Mouse (Mus musculus) forebrain, embryonic 12.5 days (tissue): ENCODE data around the gene Tacc2. TPM values are rescaled to one million over a fixed set of nuclear protein-coding genes. Genes with fewer than 3 reads are reported as not detected.

Experiments used
- ATAC-seq: fragments of 200-750 bp; cut with Nextera tagmentation; 2 replicates; pipeline ENCODE4 v1.8.0; 2017; ENCODE audit warnings: moderate TSS enrichment; ENCODE audit not compliant: low FRiP score
- H3K27ac ChIP-seq: fragments of 300-500 bp; sonication (generic); 2 replicates; pipeline ENCODE4 v1.5.1; 2016; ENCODE audit warnings: mild to moderate bottlenecking
- H3K27me3 ChIP-seq: fragments of 300-500 bp; sonication (generic); 2 replicates; pipeline ENCODE4 v1.6.1; 2016; ENCODE audit warnings: mild to moderate bottlenecking
- H3K36me3 ChIP-seq: fragments of 300-500 bp; sonication (generic); replicated peaks from 2 replicates; pipeline ENCODE4 v1.6.1; 2016; ENCODE audit warnings: mild to moderate bottlenecking
- H3K4me1 ChIP-seq: fragments of 300-500 bp; sonication (generic); 2 replicates; pipeline ENCODE4 v1.6.1; 2016
- H3K4me2 ChIP-seq: fragments of 300-500 bp; sonication (generic); 2 replicates; pipeline ENCODE4 v1.6.1; 2016; ENCODE audit warnings: mild to moderate bottlenecking, moderate library complexity
- H3K4me3 ChIP-seq: fragments of 300-500 bp; sonication (generic); replicated peaks from 2 replicates; pipeline ENCODE4 v1.5.1; 2016; ENCODE audit warnings: mild to moderate bottlenecking
- H3K9ac ChIP-seq: fragments of 300-500 bp; sonication (generic); 2 replicates; pipeline ENCODE4 v1.6.1; 2016; ENCODE audit warnings: mild to moderate bottlenecking
- H3K9me3 ChIP-seq: fragments of 300-500 bp; sonication (generic); 2 replicates; pipeline ENCODE4 v1.6.1; 2016
- whole genome bisulfite sequencing: fragments of 180-500 bp; shearing (Covaris S2); methylation state at CpG from one replicate; pipeline ENCODE4 v1.1.7; 2016; 5-methylcytosine and 5-hydroxymethylcytosine counted together
- polyA plus RNA-seq: library from polyadenylated mRNA; unstranded; fragments of >200 nt; fragmentation: Nextera tagmentation; extraction: Ambion mirVana; gene quantifications from 2 replicates; pipeline ENCODE4 v1.2.1, GENCODE M21; 2016

Tacc2 gene
- polyA plus RNA-seq, 1 experiment from 2014 or later: 54.8 TPM

- Histone ChIP-seq H3K4me2 (no peak overlapping the region), H3K27ac (no peak overlapping the region), H3K4me1 (peaks cover 62% of the 10 kb centered on the region), H3K4me3 (no peak overlapping the region), H3K9ac (no peak overlapping the region), H3K9me3 (no peaks in the 10 kb centered on the region), H3K27me3 (no peaks in the 10 kb centered on the region), H3K36me3 (peaks cover 12% of the 10 kb centered on the region)
- no peak for ATAC-seq
These were observed 121.2 kb downstream of the Tacc2 start for GRCm38 (mm10) chr7:130698480-130698879.

GRCm38 (mm10) chr7:130701336-130701735 lies 124.1 kb downstream of the Tacc2 start:
- H3K9ac ChIP-seq: no peak overlapping the region
- H3K36me3 ChIP-seq: peaks cover 12% of the 10 kb centered on the region
- no peak overlapping the region for H3K4me3 ChIP-seq
- H3K4me1 ChIP-seq: peaks cover 44% of the 10 kb centered on the region
- no peaks in the 10 kb centered on the region for H3K9me3 ChIP-seq
- no peak overlapping the region for H3K27ac ChIP-seq
- H3K4me2 ChIP-seq: no peak overlapping the region
- WGBS: 91% methylated on average over 1 of the region's 1 CpGs
- no peaks in the 10 kb centered on the region for H3K27me3 ChIP-seq
- ATAC-seq: no peak

GRCm38 (mm10) chr7:130705230-130705629 lies 128.0 kb downstream of the Tacc2 start:
- Histone ChIP-seq H3K9ac (no peak overlapping the region), H3K36me3 (peaks cover 10% of the 10 kb centered on the region), H3K4me3 (no peak overlapping the region), H3K4me1 (peaks cover 44% of the 10 kb centered on the region), H3K4me2 (no peak overlapping the region), H3K27me3 (no peaks in the 10 kb centered on the region), H3K27ac (no peak overlapping the region), H3K9me3 (no peaks in the 10 kb centered on the region)
- WGBS: 86% methylated on average over 2 of the region's 2 CpGs
- ATAC-seq: no peak

- 67% methylated on average over 9 of the region's 9 CpGs for WGBS
- H3K9ac ChIP-seq: no peak overlapping the region
- H3K4me3 ChIP-seq: no peak overlapping the region
- no peak overlapping the region for H3K27ac ChIP-seq
- H3K27me3 ChIP-seq: no peaks in the 10 kb centered on the region
- no peaks in the 10 kb centered on the region for H3K9me3 ChIP-seq
- H3K36me3 ChIP-seq: no peaks in the 10 kb centered on the region
- H3K4me2 ChIP-seq: no peak overlapping the region
- ATAC-seq: no peak
- peaks cover 48% of the 10 kb centered on the region for H3K4me1 ChIP-seq
These were observed 131.7 kb downstream of the Tacc2 start for GRCm38 (mm10) chr7:130708940-130709339.

- H3K4me1 ChIP-seq: peaks cover 42% of the 10 kb centered on the region
- no peaks in the 10 kb centered on the region for H3K9me3 ChIP-seq
- no peak overlapping the region for H3K4me3 ChIP-seq
- H3K27ac ChIP-seq: no peak overlapping the region
- H3K4me2 ChIP-seq: no peak overlapping the region
- WGBS: 66% methylated on average over 9 of the region's 9 CpGs
- H3K36me3 ChIP-seq: no peaks in the 10 kb centered on the region
- no peak for ATAC-seq
- H3K27me3 ChIP-seq: no peaks in the 10 kb centered on the region
- H3K9ac ChIP-seq: no peak overlapping the region
These were observed 132.4 kb downstream of the Tacc2 start for GRCm38 (mm10) chr7:130709372-130710274.

GRCm38 (mm10) chr7:130711851-130712250 lies 134.6 kb downstream of the Tacc2 start:
- ATAC-seq: no peak
- Histone ChIP-seq H3K27me3 (no peaks in the 10 kb centered on the region), H3K4me1 (peaks cover 39% of the 10 kb centered on the region), H3K36me3 (peaks cover 9% of the 10 kb centered on the region), H3K9me3 (no peaks in the 10 kb centered on the region), H3K4me2 (no peak overlapping the region), H3K27ac (no peak overlapping the region), H3K4me3 (no peak overlapping the region), H3K9ac (no peak overlapping the region)
- 91% methylated on average over 7 of the region's 7 CpGs for WGBS

GRCm38 (mm10) chr7:130713319-130713718 lies 136.1 kb downstream of the Tacc2 start:
- H3K9ac ChIP-seq: no peak overlapping the region; the same call in 1 of the 2 replicates
- H3K4me2 ChIP-seq: no peak overlapping the region
- no peaks in the 10 kb centered on the region for H3K9me3 ChIP-seq
- no peaks in the 10 kb centered on the region for H3K27me3 ChIP-seq
- H3K4me1 ChIP-seq: peaks cover 38% of the 10 kb centered on the region
- 44% methylated on average over 6 of the region's 6 CpGs for WGBS
- ATAC-seq: no peak
- peaks cover 22% of the 10 kb centered on the region for H3K36me3 ChIP-seq
- peak overlapping the region; percentile 37; the same call in 1 of the 2 replicates for H3K27ac ChIP-seq
- H3K4me3 ChIP-seq: no peak overlapping the region

GRCm38 (mm10) chr7:130715467-130715866 lies 138.2 kb downstream of the Tacc2 start:
- H3K36me3 ChIP-seq: peaks cover 30% of the 10 kb centered on the region
- 90% methylated on average over 3 of the region's 3 CpGs for WGBS
- H3K27ac ChIP-seq: no peak overlapping the region
- H3K4me2 ChIP-seq: no peak overlapping the region
- no peaks in the 10 kb centered on the region for H3K27me3 ChIP-seq
- H3K4me1 ChIP-seq: peaks cover 38% of the 10 kb centered on the region
- no peak overlapping the region for H3K4me3 ChIP-seq
- no peak overlapping the region for H3K9ac ChIP-seq
- H3K9me3 ChIP-seq: no peaks in the 10 kb centered on the region
- no peak for ATAC-seq

GRCm38 (mm10) chr7:130716341-130716740 lies 139.1 kb downstream of the Tacc2 start:
- Histone ChIP-seq H3K9ac (no peak overlapping the region), H3K4me2 (no peak overlapping the region), H3K27ac (no peak overlapping the region), H3K9me3 (no peaks in the 10 kb centered on the region), H3K4me1 (peaks cover 39% of the 10 kb centered on the region), H3K36me3 (peaks cover 30% of the 10 kb centered on the region), H3K27me3 (no peaks in the 10 kb centered on the region), H3K4me3 (no peak overlapping the region)
- no peak for ATAC-seq
- 97% methylated on average over 4 of the region's 4 CpGs for WGBS

GRCm38 (mm10) chr7:130716989-130717388 lies 139.8 kb downstream of the Tacc2 start:
- Histone ChIP-seq H3K36me3 (peaks cover 30% of the 10 kb centered on the region), H3K27me3 (no peaks in the 10 kb centered on the region), H3K27ac (no peak overlapping the region), H3K9me3 (no peaks in the 10 kb centered on the region), H3K4me3 (no peak overlapping the region), H3K4me1 (peaks cover 39% of the 10 kb centered on the region), H3K9ac (no peak overlapping the region), H3K4me2 (no peak overlapping the region)
- 95% methylated on average over 6 of the region's 6 CpGs for WGBS
- ATAC-seq: no peak

GRCm38 (mm10) chr7:130719931-130720598 lies 142.8 kb downstream of the Tacc2 start:
- no peaks in the 10 kb centered on the region for H3K27me3 ChIP-seq
- peaks cover 28% of the 10 kb centered on the region for H3K4me1 ChIP-seq
- H3K4me3 ChIP-seq: no peak overlapping the region
- 9% methylated on average over 16 of the region's 16 CpGs for WGBS
- no peak for ATAC-seq
- peak overlapping the region; percentile 25 for H3K9ac ChIP-seq
- peak overlapping the region; percentile 31 for H3K4me2 ChIP-seq
- peaks cover 41% of the 10 kb centered on the region for H3K36me3 ChIP-seq
- no peaks in the 10 kb centered on the region for H3K9me3 ChIP-seq
- peak overlapping the region; percentile 70 for H3K27ac ChIP-seq

- 0 out of 2 replicates have a peak, but pooled peaks have one; percentile 36 for ATAC-seq
- H3K9ac ChIP-seq: no peak overlapping the region
- H3K4me2 ChIP-seq: no peak overlapping the region
- H3K4me3 ChIP-seq: no peak overlapping the region
- H3K36me3 ChIP-seq: peaks cover 48% of the 10 kb centered on the region
- H3K27me3 ChIP-seq: no peaks in the 10 kb centered on the region
- 49% methylated on average over 9 of the region's 9 CpGs for WGBS
- peak overlapping the region; percentile 70; the same call in 1 of the 2 replicates for H3K27ac ChIP-seq
- peaks cover 26% of the 10 kb centered on the region for H3K4me1 ChIP-seq
- H3K9me3 ChIP-seq: no peaks in the 10 kb centered on the region
These were observed 143.6 kb downstream of the Tacc2 start for GRCm38 (mm10) chr7:130720646-130721335.
